Mouse (Mus musculus): Measurements from ENCODE around the gene Gm14391.
"Not testable (repeated sequence)": the region's sequence is repeated elsewhere in the genome, so short reads cannot be mapped to it uniquely, and the experiment has no call there.

- not testable (repeated sequence) for TF ChIP-seq CTCF (IDR thresholded peaks at IDR 0.05; ENCODE audit: low read depth, low read length); TAL1 (conservative IDR thresholded peaks at IDR 0.05; ENCODE audit: low read depth, low read length); GATA1 (IDR thresholded peaks at IDR 0.05; ENCODE audit: borderline replicate concordance, low read length)
Measured at GRCm38 (mm10) chr2:175166870-175167269, 39.8 kb downstream of the Gm14391 start.

Measured in G1E (cell line).